Mouse (Mus musculus) c-Kit-positive CD71-positive TER-119-positive erythroid progenitor cells, embryonic 14.5 days (primary cell): Measurements from ENCODE around the gene Runx3.
A peak's percentile ranks its signal among the peaks of the same experiment; 100 is the strongest.
"Not testable (repeated sequence)": the region's sequence is repeated elsewhere in the genome, so short reads cannot be mapped to it uniquely, and the experiment has no call there.

ENCODE experiments used
- DNase-seq: peaks from one replicate; pipeline ENCODE4 v3.0.0-alpha.2; 2013; ENCODE audit warnings: low spot score

Gene Runx3

GRCm38 (mm10) chr4:135171304-135171875, 50.9 kb downstream of the Runx3 start:
- DNase-seq: no peak

DNA sequence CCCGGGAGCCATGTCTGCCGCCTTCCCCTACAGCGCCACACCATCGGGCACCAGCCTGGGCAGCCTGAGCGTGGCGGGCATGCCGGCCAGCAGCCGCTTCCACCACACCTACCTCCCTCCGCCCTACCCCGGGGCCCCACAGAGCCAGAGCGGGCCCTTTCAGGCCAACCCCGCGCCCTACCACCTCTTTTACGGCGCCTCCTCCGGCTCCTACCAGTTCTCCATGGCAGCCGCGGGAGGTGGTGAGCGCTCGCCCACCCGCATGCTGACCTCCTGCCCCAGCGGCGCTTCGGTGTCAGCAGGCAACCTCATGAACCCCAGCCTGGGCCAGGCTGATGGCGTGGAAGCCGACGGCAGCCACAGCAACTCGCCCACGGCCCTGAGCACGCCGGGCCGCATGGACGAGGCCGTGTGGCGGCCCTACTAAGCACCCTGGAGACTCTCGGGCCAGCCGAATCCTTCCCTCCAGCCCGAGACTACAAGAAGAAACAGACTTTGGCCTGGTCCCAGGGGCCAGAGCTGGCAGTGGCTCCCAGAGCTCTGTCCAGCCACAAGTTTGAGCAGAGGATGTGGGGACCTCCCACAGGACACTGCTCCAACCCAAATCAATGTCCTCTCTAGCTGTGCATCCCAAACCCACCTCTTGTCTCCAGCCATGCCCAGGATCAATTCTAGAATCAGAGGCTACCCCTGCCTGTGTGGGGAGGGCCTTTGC, 55.1 kb downstream of the Runx3 start:
- no peak for DNase-seq

DNA sequence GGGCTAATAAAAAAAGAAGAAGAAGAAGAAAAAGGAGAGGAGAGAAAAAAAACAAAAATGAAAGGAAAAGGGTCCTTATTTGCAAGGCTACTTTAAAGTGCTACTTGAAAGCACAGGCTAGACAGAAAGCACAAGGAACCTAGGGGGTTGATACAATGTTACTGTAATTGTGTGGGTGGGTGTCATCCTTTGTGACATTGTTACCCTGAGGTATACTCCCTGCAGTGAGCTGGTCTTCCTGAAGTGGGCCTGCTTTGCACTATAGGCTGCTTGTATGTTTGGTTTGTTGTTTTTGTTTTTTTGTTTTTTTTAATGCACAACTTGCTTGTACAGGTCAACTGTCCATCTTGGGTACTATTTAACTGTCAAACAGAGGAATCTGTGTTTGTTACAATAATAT, 57.1 kb downstream of the Runx3 start:
- no peak for DNase-seq

- DNase-seq: no peak
Observed at GRCm38 (mm10) chr4:135179077-135179481, 58.6 kb downstream of the Runx3 start.

- no peak for DNase-seq
Observed at GRCm38 (mm10) chr4:135181819-135182218, 61.4 kb downstream of the Runx3 start.

- not testable (repeated sequence) for DNase-seq
Observed at GRCm38 (mm10) chr4:135184277-135184676, 63.8 kb downstream of the Runx3 start.

- DNase-seq: no peak
Observed at GRCm38 (mm10) chr4:135189452-135190008, 69.1 kb downstream of the Runx3 start.

- DNase-seq: no peak
Observed at GRCm38 (mm10) chr4:135190364-135190763, 69.9 kb downstream of the Runx3 start.

DNA sequence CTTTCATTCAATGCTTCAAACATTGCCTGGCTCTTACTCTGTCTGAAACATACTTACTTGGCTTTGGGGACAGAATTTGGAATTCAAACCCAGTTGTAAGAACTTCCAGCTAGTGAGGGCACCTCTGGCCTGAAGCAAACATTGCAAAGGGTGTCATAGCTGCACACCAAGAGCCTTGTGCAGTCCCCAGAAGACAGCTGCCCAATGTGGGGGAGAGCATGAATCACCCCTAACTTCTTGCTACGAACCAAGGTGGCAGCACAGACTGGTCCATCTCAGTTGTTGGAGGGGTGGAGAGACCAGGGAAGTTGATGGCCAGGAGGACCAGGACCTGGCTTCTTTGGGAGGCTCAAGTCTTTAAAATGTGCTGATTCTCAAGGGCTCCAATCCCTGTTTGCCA, 70.7 kb downstream of the Runx3 start:
- no peak for DNase-seq

GRCm38 (mm10) chr4:135191604-135192003, 71.2 kb downstream of the Runx3 start:
- DNase-seq: no peak

DNA sequence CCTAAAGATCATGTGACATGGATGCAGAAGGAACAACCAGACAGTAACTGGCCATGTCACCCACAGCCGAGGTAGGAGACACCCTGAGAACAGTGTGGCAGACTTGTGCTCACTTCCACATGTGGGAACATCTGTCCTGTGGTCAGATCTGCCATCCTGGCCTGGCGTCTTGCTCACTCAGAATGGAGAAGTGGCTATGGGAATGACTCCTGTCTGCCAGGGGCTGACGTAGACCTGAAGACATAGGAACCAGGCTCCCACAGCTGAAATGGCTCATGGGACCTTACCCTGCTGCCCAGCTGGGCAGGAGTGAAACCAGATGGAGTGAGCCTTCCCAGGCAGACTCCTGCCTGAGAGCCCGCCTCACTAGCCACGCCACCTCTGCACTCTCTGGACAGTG, 72.4 kb downstream of the Runx3 start:
- DNase-seq: no peak

DNA sequence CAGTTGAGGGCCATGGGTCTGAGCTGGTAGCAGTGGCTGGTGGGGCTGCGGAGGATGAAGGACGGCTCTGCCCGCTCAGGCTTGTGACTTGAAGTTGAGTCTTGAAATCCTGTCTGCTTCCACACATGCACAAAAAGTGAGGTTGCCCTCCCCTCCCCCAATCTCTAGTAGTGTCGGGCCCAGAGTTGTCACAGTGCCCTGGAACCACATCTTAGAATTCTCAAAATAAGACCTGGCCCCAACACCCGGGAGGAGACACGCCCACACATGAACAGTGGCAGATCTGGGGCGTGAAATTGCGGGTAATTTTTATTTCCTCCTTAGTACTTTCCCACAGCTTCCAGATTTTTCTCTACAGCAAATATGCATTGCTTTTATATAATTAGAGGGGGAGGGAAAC, 77.4 kb downstream of the Runx3 start:
- DNase-seq: no peak

DNA sequence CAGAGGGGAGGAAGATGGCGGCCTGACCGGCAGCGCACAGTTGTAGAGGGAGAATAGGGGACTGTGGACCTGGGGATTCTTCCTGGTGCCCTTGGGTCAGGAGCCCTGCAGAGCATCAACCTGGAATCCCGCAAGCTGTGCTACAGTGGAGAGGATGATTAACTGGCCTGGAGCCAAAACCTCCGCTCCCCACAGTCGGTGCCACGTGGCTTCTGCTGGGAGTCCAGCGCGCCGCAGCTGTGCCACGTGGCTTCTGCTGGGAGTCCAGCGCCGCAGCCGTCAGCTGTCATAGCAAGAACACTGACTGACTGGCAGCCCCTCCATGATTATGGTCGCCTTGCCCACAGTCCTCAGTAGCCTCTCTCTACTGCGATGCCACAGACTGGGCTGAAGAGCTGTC, 81.3 kb downstream of the Runx3 start:
- no peak for DNase-seq

GRCm38 (mm10) chr4:135203279-135203678, 82.8 kb downstream of the Runx3 start:
- no peak for DNase-seq

DNA sequence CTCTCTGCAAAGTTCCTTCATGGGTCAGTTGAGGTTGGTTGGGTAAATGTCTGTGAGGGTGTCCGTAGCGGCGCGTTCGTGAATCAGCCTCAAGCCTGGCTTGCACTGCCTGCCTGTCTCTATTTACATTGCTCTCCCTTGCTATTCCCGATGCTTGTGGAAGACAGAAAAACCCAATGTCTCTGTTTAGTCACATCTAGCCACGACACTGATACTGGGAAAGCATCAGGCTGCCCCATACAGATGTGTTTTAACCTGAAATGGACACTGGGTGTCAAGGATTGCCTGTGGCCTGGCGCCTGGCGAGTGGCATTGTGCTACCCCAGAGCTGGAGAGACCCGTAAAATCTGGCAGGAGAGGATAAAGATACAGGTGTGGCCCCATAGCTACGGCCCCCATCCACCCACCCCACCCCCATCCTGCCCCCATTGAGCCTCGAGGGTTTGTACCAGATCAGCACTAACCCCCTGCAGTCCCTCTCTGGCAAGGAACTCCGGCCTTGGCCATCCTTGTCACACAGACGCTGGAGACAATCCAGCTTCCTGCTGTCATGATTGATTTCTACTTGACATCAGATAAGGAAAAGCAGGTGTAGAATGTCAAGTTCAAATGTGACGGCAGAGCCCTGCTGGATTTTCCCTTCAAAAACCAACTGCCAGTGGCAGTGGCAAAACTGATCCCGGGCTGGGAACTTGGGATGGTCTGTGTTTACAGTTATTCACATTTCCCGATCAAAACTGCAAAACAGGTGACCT, 83.5 kb downstream of the Runx3 start:
- DNase-seq: no peak

- no peak for DNase-seq
Observed at GRCm38 (mm10) chr4:135204666-135205065, 84.2 kb downstream of the Runx3 start.

GRCm38 (mm10) chr4:135205254-135205653, 84.8 kb downstream of the Runx3 start:
- no peak for DNase-seq

GRCm38 (mm10) chr4:135205711-135206600, 85.5 kb downstream of the Runx3 start:
- DNase-seq: peak; percentile 76

DNA sequence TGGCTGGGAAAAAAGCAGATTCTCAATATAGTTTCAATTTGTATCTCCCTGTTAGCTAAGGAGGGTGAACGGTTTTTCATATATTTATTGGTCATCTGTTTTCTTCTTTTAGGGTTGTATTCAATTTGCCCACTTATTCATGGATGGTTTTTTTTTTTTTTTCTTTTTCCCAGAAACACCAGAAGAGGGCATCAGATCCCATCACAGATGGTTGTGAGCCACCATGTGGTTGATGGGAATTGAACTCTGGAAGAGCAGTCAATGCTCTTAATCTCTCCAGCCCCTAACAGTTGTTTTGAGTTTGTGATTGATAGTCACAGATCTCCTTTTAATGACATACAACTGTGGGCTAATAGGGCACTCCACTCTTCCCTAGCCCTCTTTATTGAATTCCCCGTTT, 89.4 kb downstream of the Runx3 start:
- no peak for DNase-seq

- DNase-seq: peak; percentile 61
Observed at GRCm38 (mm10) chr4:135219652-135220051, 99.2 kb downstream of the Runx3 start.

- DNase-seq: no peak
Observed at GRCm38 (mm10) chr4:135220641-135221040, 100.2 kb downstream of the Runx3 start.
